Mouse (Mus musculus): ENCODE data around the gene Barx1. TPM values are rescaled to one million over a fixed set of nuclear protein-coding genes. Genes with fewer than 3 reads are reported as not detected.

The Barx1 gene
- polyA plus RNA-seq, 1 experiment from 2014 or later: not detected

Other genes starting within 250 kb of the Barx1 start
- gene Zfp169, start 149.5 kb upstream of the Barx1 start, polyA plus RNA-seq (2018): 3.9 to 5.8 TPM (median 5.4 TPM) in 3 replicates
- gene A830005F24Rik, start 149.4 kb upstream of the Barx1 start, polyA plus RNA-seq (2018): 0.46 to 0.53 TPM in 2 of 3 replicates, not detected in the other
- 0.29 to 1.3 TPM (median 0.57 TPM) in 3 replicates for gene Ptpdc1, start 37.3 kb upstream of the Barx1 start, polyA plus RNA-seq (2018)
- gene Phf2, start 208.1 kb downstream of the Barx1 start, polyA plus RNA-seq (2018): 17.3 to 20.6 TPM (median 20.4 TPM) in 3 replicates